Mouse (Mus musculus) A20 (cell line): Measurements from ENCODE around the gene Srbd1.

Source experiments
- DNase-seq: peaks from one replicate; pipeline ENCODE4 v3.0.0-alpha.2; 2011; ENCODE audit warnings: low read depth, low spot score

Srbd1 gene

DNA sequence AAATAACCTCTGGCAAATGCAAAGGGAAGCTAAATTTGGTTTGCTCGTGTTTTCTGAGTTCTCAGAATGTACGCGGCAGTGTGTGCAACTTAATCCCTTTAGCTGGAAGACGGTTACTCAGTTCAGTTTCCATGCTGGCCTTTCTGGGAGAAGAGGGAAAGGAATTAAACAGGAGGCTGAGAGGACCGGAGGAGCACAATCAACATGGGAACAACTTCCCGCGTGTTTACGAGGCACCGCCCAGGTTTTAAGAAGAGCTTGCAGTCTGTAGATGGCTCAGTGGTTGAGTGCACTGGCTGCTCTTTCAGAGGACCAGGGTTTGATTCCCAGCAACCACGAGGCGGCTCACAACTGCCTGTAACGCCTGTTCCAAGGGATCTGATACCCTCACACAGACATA, 109.8 kb downstream of the Srbd1 start:
- no peak for DNase-seq

DNA sequence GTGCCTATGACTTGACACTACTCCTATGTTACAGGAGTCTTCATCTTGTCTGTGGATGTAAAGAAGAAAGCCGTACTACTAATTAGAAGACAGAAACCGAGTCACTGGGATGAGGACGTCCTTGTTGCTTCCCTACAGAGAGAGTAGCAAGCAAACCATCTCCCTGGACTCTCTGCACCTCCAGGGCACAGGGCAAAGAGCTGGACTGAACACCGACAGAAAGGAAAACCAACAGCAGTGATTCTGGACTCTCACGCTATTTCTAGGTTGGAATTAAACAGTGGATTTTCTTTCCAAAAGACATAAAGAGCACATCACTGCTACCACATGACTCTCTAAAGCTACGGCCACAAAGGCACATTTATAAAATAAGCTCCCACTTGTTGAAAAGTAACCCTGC, 110.3 kb downstream of the Srbd1 start:
- DNase-seq = no peak

DNA sequence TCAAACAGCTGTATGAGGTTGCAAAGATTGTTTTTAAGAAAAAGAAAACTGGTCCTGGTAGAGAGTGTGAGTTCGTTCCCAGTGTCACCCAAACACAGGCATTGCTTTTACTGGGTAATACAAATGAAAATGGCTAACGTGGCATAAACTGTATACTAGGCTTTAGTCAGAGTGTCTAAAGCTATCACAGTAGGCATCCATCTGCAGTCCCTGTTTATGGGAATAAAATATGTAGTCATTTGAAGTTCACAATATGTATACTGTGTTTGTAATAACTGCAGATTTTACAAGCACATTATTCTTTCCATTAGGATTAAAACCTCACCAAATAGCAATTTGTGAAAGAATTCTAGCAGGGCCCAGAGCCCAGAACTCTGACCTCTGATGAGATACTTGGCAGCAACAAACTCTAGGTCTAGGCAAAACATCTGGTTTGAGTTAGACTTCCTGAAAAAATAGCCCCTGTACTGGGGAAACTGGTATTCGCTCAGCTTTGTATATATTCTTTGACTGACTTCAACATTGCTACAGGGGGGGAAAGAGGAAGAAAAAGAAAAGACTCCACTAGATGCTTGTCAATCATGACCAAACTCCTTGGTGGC, 112.8 kb downstream of the Srbd1 start:
- no peak for DNase-seq

DNA sequence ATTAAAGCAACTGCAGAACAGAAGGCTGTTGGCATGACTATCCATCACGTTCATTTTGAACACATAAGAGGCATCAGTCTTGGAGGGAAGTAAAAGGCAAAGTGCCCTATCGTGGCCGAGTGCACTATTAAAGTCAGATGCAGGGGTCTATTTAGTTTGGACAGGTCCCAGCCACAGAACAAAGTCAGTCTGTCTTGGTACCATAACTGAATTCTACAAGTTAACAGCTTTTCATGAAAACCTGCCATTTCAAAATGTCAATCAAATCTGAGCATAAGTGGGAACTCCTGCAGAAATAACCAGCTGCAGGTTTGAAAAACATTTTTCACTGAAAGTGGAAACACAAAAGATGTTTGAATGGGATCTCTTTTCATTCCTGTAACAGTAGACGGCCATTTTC, 115.0 kb downstream of the Srbd1 start:
- DNase-seq = no peak

DNA sequence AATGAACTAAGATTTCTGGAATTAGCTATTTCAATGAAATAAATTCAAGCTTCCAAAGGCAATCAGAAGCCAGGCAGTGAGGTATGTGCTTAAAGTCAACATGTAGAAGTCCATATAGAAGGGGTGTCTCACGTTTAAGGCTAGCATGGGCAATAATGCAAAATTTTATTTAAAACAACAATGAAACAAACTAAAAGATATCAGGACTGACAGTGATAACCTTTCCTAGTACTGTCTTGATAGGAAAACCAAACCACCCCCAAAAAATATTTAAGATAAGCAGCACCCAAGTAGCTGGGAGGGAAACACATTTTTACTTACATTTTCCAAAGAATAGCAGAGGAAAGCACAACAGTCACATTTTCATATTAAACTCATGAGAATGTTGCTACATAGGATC, 115.8 kb downstream of the Srbd1 start:
- no peak for DNase-seq

DNA sequence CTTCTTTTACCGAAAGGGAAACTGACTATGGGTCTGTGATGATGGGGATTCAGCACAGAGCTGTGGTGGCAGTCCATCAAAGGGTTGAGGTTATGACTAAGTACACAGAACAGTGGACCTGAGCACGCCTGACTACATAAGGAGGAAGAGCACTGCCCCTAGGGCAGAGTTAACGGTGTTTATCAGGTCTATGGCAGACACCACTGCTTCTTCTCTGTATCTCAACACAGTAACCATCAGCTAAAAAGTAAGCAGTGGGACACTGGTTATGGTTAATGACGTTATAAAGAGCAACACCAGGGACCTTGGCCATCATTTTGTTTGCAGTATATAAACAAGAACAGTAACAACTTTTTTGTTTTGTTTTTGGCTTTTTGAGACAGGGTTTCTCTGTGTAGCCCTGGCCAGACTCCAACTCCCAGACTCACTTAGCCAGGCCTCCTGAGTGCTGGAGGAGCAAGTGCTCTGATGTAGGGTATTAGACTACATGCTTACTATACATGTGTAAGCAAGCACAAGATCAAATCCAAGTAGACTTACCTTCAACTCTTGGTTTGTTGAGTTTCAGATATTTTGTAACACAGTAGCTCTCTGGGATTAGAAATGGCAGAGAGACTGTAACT, 117.3 kb downstream of the Srbd1 start:
- no peak for DNase-seq

DNA sequence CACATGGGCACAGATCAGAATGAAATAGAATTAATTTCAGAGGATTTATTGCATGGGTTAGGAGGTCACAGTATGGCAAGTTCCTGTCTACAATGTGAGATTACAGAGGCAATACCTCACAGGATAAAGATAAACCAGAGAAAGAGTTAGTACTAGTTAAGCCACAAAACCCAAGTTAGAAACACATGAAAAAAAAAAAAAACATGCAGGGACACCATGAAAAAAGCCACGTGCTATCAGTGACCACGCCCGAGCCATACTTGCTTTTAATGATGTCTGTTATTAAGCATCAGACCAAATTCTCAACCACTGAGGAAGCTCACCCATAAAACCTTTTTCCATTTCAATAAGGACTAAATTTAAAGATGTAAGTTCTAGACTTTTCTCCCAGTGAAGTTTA, 120.4 kb downstream of the Srbd1 start:
- no peak for DNase-seq

DNA sequence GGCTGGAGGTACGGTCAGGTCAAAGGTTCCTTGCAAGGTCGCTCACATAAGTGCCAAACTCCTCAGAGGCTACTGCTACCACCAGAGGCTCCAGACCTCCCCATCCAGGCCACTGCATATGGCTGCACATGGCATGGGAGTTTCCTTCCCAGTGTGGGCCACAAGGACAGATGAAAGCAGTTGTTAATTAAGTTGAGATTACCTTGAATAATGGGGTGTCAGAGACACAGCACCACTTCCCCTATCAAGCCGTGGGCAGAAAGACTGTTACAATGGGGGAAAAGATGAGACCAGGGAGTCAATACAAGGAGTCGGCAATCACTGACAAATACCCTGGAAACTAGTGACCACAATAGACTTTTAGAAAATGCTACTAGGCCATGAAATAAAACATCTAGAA, 122.6 kb downstream of the Srbd1 start:
- no peak for DNase-seq

DNA sequence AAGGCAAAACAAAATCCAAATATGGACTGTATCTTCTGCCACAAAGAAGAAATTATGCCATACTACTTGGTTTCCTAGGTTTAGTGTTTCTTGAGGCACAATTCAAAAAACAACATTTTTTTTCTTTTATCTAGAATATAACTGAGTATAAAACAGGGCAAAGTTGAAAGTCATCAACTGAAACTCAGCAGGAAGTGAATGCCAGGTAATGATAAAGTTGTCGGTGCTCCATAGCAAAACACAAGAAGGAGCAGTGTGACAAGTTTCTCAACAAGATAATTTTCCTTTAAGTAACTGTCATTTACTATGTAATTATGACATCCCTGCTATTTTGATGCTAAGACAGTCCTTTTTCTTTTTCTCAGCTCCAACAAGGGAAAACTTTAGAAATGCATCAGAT, 123.2 kb downstream of the Srbd1 start:
- DNase-seq = no peak

DNA sequence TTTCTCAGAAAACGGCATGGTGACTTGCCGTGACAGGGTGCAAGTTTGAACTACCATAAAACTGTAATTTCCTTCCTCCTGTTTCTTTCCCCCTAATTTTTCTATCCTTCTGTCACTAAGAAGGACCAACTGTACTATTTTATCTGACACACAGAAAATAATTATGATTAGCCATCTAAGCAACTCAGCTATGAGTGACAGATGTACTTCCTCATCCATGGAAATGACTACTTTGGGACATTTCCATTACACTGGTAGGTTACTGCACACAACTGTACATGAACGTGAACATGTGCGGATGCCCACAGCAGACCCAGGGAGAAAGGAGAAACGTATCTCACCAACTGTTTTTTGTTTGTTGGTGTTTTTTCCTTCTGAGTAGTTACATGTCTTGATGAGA, 123.7 kb downstream of the Srbd1 start:
- no peak for DNase-seq

DNA sequence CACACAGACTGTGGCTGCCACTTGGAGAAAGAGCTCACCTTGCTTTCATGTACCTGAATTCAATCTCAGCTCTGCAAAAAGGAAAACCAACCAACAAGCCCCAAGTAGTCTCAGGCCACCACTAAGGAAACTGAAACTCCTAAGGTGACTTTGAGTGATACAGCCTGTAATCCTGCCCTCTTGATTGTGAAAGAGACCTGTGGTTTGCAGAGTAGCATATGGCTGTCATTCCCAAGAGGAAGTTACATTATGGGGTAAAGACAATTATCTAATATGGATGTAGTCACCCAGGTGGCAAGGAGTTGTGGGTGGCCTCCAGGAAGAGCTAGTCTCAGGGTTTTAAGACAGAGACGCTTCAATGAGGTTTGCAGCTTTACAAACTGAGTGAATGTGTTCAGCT, 125.2 kb downstream of the Srbd1 start:
- no peak for DNase-seq

DNA sequence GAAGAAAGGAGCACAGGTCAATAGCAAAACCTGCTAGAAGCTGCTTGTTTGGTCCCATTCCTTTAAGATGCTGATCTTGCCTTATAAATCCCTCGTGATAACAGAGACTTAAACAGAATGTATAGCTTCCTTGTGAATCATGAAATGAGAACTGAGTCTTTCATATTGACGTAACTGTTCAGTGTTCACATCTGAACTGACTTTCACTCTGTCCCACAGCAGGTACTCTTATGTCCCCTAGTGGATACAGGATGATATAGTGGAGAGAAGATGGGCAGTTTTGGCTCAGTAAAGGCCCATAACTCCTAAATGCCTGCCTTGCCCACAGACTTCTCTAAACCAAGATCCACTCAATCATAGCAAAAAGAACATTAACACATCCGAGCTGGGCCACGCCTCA, 130.7 kb downstream of the Srbd1 start:
- peak; percentile 19 for DNase-seq

DNA sequence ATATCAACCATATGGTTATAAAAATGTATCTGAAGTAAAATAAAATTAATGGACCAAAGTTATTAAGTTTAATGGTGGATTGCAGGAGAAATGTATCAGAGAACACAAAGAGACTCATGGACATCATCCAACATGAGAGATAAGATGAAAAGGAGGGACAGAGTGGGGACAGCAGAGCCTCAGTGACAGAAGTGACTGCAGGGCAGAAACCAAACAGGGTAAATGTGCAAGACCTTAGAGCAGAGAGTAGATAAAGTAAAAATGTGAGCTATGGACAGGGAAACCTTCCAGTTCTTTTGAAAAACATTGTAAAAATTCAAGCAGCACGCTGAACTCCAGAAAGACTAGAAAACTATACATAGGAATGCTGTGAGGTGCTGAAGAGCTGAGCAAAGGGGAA, 132.4 kb downstream of the Srbd1 start:
- no peak for DNase-seq

DNA sequence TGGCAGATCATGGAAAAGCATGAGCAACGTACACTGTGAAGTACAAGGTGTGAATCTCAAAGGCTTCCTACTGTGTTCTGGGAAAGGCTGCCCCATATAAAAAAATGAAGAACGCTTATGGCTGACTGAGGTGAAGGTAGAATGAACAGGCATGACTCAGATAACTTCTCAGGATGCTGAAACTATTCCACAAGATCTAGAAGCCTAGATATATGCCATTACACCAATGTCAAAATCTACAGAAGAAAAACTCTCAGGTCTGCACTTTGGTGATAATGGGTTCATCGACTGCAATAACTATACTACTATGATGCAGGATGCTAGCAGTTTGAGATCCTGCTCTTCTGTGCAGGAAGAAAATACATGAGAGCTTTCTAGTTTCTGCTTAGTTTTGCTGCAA, 133.1 kb downstream of the Srbd1 start:
- no peak for DNase-seq

DNA sequence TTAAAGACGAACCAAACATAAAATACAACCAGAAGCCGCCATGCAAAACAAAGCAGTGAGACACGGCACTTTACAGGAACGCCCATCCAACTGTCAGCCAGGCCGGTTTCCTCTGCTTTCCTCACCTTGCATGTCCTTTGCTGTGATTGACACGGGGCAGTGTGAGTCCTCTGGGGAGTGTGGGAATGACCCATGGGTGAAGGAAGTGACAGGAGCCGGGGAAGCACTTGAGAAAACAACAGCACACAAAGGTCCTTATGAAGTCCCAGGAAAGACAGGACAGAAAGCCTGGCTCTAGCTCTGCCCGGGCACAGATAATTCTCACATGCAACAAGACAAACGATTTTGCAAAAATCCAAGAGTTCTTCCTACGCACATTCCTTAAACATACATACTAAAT, 136.6 kb downstream of the Srbd1 start:
- DNase-seq = no peak

DNA sequence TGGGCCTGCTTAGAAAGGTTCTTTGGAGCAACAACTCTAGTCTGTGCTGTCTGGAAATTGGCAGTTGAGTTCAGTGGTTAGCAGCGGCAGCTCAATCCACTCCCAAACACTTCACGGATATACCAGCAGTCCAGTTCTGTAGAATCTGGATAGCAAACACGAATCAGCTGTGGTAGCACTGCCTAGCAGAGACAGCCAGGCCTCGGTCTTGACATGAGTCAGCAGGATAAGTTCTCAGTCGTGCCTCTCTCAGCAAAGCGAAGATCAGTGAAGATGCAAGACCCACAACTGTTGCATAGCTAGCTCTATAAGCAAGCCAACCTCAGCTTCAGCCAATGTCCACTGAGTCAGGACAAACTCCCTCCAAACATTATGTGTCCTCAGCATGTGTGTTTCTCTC, 142.9 kb downstream of the Srbd1 start:
- no peak for DNase-seq

DNA sequence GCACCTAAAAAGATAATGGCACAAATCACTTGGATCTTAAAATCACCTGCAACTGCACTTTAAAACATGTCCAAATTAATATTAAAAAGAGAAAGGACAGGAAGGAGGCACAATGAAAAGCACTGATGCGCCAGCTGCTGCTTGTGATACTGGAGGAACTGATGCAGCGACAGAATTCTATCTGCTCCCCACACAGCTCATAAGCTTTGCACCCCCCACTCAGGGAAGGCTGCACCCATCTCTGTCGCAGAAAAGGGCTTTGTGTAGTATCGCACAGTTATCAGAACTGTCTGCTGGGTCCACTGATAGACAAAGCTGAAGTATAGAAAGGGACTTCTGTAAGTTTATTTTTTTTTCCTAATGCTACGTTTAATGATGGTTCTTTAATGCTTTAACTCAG, 143.3 kb downstream of the Srbd1 start:
- DNase-seq = no peak

DNA sequence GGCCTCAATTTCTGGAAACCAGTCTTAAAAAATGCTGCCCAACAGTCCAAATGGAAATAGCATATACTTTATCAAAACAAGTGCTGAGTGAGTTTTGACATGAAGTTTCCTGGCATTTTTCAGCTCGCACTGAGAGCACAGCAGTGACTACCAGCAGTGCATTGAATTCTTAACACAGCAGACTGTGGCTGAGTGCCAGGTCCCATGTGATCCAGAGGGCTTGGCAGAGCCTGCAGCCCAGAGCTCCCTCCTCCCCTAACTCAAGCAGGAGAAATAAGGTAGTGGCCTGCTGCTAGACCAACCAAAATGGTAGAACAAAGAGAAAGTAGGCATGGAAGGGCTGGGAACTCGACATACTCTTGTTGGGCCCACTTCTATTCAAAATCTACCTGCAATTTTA, 149.2 kb downstream of the Srbd1 start:
- no peak for DNase-seq

DNA sequence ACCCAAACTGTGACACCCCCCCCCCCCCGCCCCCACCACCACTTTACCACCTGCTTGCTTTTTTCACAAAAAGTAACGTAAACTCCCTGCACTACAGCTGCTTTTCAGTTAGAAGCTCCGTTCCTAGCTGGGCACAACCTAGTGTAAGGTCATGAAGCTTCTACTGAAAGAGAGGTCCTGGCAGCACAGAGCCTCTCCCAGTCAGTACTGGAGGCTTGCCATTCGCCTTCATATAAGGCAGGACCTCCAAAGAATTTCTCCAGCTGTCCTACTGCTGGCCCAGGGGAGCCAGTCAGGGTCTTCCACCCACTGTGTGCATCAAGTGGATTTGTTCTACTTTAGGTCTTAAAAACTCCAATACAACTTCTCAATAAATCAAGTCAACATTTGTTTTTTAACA, 149.9 kb downstream of the Srbd1 start:
- DNase-seq = no peak

DNA sequence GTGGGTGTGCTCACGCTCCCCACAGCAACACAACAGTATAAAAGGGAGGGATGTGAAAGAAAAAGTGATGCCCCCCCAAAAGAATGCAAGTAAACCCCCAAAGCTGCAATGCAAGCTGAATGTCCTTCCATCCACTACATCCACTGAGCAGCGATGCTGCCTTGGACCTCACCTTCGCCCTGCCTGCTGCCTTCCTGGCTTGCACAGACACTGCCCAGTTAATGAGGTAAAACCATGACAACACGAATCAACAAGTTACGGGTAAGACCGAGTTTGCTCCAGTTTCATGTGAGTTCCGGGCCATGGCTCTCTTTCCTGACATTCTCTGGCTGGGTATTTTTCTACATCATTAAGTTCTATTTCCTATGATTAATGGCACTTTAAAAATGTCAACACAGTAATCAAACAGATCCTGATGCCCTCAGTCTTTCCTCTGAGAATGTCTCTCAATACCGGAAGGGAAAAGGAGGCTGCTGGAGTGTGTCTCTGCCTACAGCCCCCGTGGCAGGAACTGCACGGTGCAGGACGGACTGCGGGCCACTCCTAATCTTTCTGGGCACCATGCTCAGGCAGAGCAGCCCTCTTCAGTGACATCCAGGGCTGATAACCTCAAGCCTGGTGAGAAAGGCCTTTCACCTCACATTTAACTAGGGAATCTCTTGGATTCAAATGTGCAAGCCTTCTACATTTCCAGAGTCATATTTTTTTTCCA, 155.8 kb downstream of the Srbd1 start:
- DNase-seq = no peak

DNA sequence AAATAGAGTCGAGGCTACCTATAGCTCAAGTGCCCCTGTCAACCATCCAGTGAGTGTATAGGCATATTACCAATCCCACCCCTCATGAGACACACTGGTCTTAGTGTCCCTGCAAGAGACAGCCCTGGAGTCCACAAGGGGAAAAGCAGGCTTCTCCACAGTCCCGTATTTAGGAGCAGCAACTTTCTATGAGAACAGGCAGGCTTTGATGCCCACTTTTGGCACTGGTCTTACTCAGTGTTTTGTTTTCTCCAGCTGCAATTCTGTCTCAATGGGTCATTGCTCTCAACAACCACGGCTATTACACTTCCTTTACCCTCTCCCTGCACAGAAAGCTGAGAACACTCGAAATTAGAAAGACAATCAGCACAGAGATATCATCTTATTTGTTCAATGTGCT, 157.4 kb downstream of the Srbd1 start:
- no peak for DNase-seq

DNA sequence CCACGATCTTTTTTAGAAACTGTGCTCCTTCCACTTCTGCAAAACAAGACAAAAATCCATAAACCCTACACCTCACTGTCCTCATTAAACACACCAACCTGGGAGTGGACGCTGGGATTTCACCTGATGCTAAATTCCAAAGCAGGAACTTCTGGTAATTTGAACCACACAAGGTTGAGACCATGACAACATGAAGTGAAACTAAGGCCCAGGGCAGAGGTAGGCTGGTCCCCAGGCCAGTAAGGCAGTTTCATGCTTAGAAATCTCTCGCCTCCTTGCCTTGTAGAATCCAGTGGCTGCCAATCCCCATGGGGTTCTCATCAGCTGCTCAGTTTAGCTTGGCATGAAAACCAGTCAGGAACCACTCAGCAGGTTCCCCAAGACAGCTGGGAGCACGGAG, 158.4 kb downstream of the Srbd1 start:
- peak; percentile 80 for DNase-seq

DNA sequence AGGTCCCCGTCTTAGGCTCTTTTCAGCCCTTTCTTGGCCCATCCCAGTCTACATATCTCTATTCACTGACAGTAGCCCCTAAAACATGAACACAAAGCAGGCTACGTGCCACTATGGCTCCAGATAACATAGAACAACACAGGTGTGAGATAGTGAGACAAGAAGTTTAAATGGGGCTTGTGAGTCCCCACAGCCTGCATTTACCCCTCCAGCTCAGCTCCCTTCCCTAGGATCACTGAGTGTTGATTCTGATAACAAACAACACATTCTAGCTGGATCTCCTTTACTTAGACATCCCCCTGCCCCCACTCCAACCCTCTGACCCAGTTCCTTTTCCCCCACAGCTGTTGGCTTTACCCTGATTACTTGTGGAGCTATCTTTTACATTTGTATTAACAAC, 158.8 kb downstream of the Srbd1 start:
- DNase-seq = no peak
